Mouse (Mus musculus): ENCODE data around the gene Hmga1. TPM values are rescaled to one million over a fixed set of nuclear protein-coding genes. Genes with fewer than 3 reads are reported as not detected.

Hmga1 gene
- polyA plus RNA-seq, 1 experiment from 2014 or later: 134 TPM

DNA sequence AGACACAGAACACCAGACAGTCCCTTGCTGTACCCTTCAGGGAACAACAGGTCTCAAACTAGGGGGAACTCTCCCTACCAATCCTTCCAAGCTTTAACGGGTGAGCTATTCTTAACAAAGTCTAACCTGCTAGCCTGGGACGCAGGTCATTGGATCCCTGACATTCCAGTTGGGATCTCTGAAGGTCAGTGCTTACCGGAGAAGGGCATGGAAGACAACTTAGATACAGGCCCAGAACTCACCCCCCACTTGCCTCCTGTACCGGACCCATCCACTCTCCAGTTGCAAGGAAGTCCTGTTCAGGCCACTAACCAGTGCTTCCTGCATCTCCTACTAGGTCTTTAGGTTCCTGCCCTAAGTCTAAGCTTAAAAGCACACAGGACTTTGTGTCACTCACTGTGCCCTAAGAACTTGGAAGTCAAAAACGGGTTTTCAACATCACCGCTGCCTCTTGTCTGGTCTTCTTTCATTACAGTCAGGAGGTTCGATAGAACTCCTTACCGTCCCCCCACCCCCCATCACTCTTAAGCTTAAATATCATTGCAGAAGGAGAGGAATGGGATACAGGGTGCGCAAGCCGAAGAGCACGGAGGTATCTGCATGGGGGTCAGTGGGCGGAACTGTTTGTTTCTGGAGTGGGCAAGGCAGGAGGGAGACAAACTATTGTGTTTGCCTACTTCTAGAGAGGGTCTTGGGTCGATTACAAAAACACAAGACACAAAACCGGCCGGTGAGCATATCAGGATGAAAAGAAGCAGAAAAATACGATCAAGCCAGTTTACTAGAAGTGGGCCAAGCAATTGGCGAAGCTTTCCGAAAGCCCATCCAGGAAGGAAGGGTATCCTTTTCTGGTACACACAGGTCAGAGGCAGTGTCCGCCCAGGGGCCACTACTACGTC is 2.0 kb upstream of the Hmga1 start:
- H3K27ac ChIP-seq (replicated peaks; ENCODE audit: low read depth, low read length): no peak overlapping the region
- peaks cover 30% of the 10 kb centered on the region for H3K4me1 ChIP-seq (ENCODE audit: control insufficient read depth, insufficient read depth, low read length)
- no peak for DNase-seq
- H3K9me3 ChIP-seq (ENCODE audit: control insufficient read depth, low read length): no peaks in the 10 kb centered on the region
- no peaks in the 10 kb centered on the region for H3K36me3 ChIP-seq (ENCODE audit: control insufficient read depth, insufficient read depth, low read length)
- H3K9ac ChIP-seq (replicated peaks; ENCODE audit: low read length): no peak overlapping the region
- H3K4me2 ChIP-seq (ENCODE audit: low read length): peak overlapping the region; percentile 82; the same call in 1 of the 2 replicates
- no peak for ATAC-seq (ENCODE audit: low FRiP score, low TSS enrichment)
- peaks cover 6% of the 10 kb centered on the region; the same call in 1 of the 2 replicates for H3K27me3 ChIP-seq (ENCODE audit: control insufficient read depth, insufficient read depth, low read length)
- no peak overlapping the region for H3K4me3 ChIP-seq (replicated peaks; ENCODE audit: low read depth, low read length)
- 45% methylated on average over 20 of the region's 20 CpGs for WGBS

GRCm38 (mm10) chr17:27555075-27555511 is 1.2 kb upstream of the Hmga1 start:
- Histone ChIP-seq H3K36me3 (ENCODE audit: control insufficient read depth, insufficient read depth, low read length) (no peaks in the 10 kb centered on the region), H3K9me3 (ENCODE audit: control insufficient read depth, low read length) (no peaks in the 10 kb centered on the region), H3K4me1 (ENCODE audit: control insufficient read depth, insufficient read depth, low read length) (peaks cover 30% of the 10 kb centered on the region), H3K27ac (replicated peaks; ENCODE audit: low read depth, low read length) (no peak overlapping the region; the same call in 1 of the 2 replicates), H3K27me3 (ENCODE audit: control insufficient read depth, insufficient read depth, low read length) (peaks cover 6% of the 10 kb centered on the region; the same call in 1 of the 2 replicates), H3K9ac (replicated peaks; ENCODE audit: low read length) (no peak overlapping the region), H3K4me3 (replicated peaks; ENCODE audit: low read depth, low read length) (peak overlapping the region; percentile 71), H3K4me2 (ENCODE audit: low read length) (peak overlapping the region; percentile 82)
- DNase-seq: peak; percentile 64
- peak; percentile 22; the same call in 1 of the 2 replicates for ATAC-seq (ENCODE audit: low FRiP score, low TSS enrichment)
- WGBS: 0% methylated on average over 27 of the region's 39 CpGs

DNA sequence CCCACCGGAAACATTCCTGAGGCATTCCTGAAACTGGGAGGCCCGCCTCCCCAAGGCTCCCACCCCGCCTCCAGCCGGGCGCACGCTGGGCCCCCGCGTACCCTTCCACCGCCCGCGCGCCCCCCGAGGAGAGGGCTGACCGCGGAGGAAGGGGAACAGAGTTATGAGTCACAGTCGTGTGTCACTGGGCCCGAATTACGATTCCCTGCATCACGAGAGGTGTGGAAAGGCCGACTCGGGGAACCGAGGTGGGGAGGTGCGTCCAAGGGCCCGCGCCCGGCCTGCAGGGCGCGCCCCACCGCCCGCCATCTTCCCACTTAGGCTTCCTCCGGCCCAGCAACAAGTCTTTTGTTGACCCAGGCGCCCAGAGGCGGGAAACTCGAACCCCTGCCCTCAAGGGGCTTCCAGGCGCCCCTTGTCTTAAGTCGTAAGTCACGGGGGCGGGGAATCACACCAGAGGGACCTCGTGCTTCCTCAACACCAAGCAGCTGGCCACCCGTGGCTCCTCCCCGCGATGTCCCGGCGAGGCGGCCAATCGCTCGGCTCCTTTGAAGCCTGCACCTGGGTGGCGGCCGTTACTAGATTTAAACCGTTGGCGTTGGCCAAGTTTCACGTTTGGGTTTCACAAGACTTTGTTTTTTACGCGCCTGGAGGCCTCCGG is 655 bp upstream of the Hmga1 start:
- Histone ChIP-seq H3K4me2 (ENCODE audit: low read length) (peak overlapping the region; percentile 82), H3K9ac (replicated peaks; ENCODE audit: low read length) (no peak overlapping the region), H3K4me1 (ENCODE audit: control insufficient read depth, insufficient read depth, low read length) (peaks cover 30% of the 10 kb centered on the region), H3K9me3 (ENCODE audit: control insufficient read depth, low read length) (no peaks in the 10 kb centered on the region), H3K27ac (replicated peaks; ENCODE audit: low read depth, low read length) (peak overlapping the region; percentile 93), H3K36me3 (ENCODE audit: control insufficient read depth, insufficient read depth, low read length) (no peaks in the 10 kb centered on the region), H3K4me3 (replicated peaks; ENCODE audit: low read depth, low read length) (peak overlapping the region; percentile 71), H3K27me3 (ENCODE audit: control insufficient read depth, insufficient read depth, low read length) (peaks cover 6% of the 10 kb centered on the region; the same call in 1 of the 2 replicates)
- ATAC-seq (ENCODE audit: low FRiP score, low TSS enrichment) (peak; percentile 18; the same call in 1 of the 2 replicates), DNase-seq (peak; percentile 65)
- WGBS: under 1% methylated on average over 55 of the region's 55 CpGs

DNA sequence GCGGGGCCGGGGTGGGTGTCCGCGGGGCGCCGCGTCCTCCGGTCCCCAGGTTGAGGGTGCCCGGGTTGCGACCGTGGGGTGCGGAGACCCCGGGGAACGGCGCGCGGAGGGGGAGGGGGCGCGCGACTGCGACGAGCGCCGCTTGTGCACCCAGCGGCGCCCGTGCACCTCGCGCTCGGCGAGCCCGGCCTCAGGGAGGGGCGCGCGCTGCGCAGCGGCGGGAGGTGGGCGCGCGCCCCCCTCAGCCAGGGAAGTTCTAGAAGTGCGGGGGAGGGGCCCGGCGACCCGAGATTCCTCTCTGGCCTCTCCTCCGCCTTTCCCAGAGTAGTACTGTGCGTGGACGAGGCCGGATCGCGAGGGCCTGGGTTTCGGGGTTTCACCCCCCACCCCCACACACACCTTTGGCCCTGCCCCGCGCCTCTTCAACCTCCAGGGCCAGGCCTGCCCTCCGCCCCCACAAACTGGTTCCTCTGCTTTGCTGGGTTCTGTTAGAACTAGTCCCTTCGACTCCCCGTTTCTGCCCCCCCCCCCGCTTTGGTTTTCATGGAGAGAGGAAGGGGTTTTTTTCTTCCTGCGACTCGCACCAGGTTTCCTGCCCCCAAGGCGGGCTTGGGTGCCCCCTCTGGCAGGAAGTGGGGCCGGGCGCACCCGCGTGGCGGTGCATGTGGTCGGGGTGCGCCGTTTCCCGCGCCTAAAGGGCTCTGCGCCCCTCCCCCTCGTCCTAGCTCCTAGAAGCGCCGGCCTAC is 1.1 kb downstream of the Hmga1 start:
- Histone ChIP-seq H3K27ac (replicated peaks; ENCODE audit: low read depth, low read length) (peak overlapping the region; percentile 93), H3K9me3 (ENCODE audit: control insufficient read depth, low read length) (no peaks in the 10 kb centered on the region), H3K27me3 (ENCODE audit: control insufficient read depth, insufficient read depth, low read length) (peaks cover 6% of the 10 kb centered on the region; the same call in 1 of the 2 replicates), H3K4me2 (ENCODE audit: low read length) (peak overlapping the region; percentile 82), H3K4me3 (replicated peaks; ENCODE audit: low read depth, low read length) (peak overlapping the region; percentile 71), H3K36me3 (ENCODE audit: control insufficient read depth, insufficient read depth, low read length) (0 out of 2 replicates have a peak, but pooled peaks cover 5% of the 10 kb centered on the region), H3K4me1 (ENCODE audit: control insufficient read depth, insufficient read depth, low read length) (peaks cover 30% of the 10 kb centered on the region), H3K9ac (replicated peaks; ENCODE audit: low read length) (peak overlapping the region; percentile 90)
- ATAC-seq (ENCODE audit: low FRiP score, low TSS enrichment) (peak; percentile 18), DNase-seq (peak; percentile 81)
- under 1% methylated on average over 69 of the region's 75 CpGs for WGBS

DNA sequence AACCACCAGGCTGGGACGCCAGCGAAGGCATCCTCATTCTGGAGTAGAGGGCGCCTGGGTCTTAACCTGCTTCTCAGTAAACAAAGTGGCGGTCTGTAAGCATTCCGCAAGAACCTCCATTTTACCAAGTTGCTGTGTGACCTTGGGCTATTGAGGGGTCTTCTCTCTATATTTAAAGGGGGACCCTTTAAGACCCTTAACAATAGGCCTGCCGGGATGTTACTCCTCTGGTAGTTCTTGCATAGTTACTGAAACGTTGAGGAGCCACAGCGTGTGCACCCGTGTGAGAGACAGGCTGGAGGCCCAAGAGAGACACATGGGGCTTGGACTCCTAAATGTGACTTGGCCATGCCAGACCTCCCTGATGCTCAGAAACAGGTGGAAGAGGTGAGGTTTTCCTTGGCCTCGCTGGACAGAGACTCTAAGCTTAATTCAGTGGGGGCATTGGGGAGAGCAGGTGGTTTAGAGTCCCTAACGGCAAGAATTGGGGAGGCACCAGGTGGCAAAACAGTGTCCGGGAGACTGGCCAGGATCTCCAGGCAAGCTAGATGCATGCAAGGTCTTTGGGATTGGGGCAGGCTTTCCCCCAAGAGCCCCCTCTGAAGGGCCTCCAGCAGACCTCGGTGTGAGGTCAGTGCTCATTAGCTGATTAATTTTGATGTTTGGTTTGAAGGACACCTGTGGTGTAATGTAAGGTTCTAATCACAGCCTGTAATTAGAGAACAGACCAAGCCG is 1.8 kb downstream of the Hmga1 start:
- 0 out of 2 replicates have a peak overlapping the region, but pooled peaks have one; percentile 93 for H3K27ac ChIP-seq (replicated peaks; ENCODE audit: low read depth, low read length)
- peak overlapping the region; percentile 90 for H3K9ac ChIP-seq (replicated peaks; ENCODE audit: low read length)
- DNase-seq (no peak), ATAC-seq (ENCODE audit: low FRiP score, low TSS enrichment) (no peak)
- 3% methylated on average over 14 of the region's 14 CpGs for WGBS
- 0 out of 2 replicates have a peak, but pooled peaks cover 5% of the 10 kb centered on the region for H3K36me3 ChIP-seq (ENCODE audit: control insufficient read depth, insufficient read depth, low read length)
- no peaks in the 10 kb centered on the region for H3K9me3 ChIP-seq (ENCODE audit: control insufficient read depth, low read length)
- H3K4me3 ChIP-seq (replicated peaks; ENCODE audit: low read depth, low read length): peak overlapping the region; percentile 71
- peaks cover 30% of the 10 kb centered on the region for H3K4me1 ChIP-seq (ENCODE audit: control insufficient read depth, insufficient read depth, low read length)
- peak overlapping the region; percentile 82 for H3K4me2 ChIP-seq (ENCODE audit: low read length)
- H3K27me3 ChIP-seq (ENCODE audit: control insufficient read depth, insufficient read depth, low read length): peaks cover 6% of the 10 kb centered on the region; the same call in 1 of the 2 replicates

- Histone ChIP-seq H3K4me1 (ENCODE audit: control insufficient read depth, insufficient read depth, low read length) (peaks cover 30% of the 10 kb centered on the region), H3K9ac (replicated peaks; ENCODE audit: low read length) (no peak overlapping the region; the same call in 1 of the 2 replicates), H3K4me3 (replicated peaks; ENCODE audit: low read depth, low read length) (no peak overlapping the region; the same call in 1 of the 2 replicates), H3K27me3 (ENCODE audit: control insufficient read depth, insufficient read depth, low read length) (peaks cover 6% of the 10 kb centered on the region; the same call in 1 of the 2 replicates), H3K27ac (replicated peaks; ENCODE audit: low read depth, low read length) (no peak overlapping the region), H3K9me3 (ENCODE audit: control insufficient read depth, low read length) (no peaks in the 10 kb centered on the region), H3K36me3 (ENCODE audit: control insufficient read depth, insufficient read depth, low read length) (0 out of 2 replicates have a peak, but pooled peaks cover 7% of the 10 kb centered on the region), H3K4me2 (ENCODE audit: low read length) (peak overlapping the region; percentile 82)
- WGBS: 9% methylated on average over 5 of the region's 5 CpGs
- DNase-seq: no peak
- ATAC-seq (ENCODE audit: low FRiP score, low TSS enrichment): no peak
Observed at GRCm38 (mm10) chr17:27558845-27559244, 2.5 kb downstream of the Hmga1 start.

- H3K4me1 ChIP-seq (ENCODE audit: control insufficient read depth, insufficient read depth, low read length): peaks cover 33% of the 10 kb centered on the region
- WGBS: 66% methylated on average over 10 of the region's 12 CpGs
- H3K27me3 ChIP-seq (ENCODE audit: control insufficient read depth, insufficient read depth, low read length): peaks cover 6% of the 10 kb centered on the region; the same call in 1 of the 2 replicates
- DNase-seq: no peak
- H3K36me3 ChIP-seq (ENCODE audit: control insufficient read depth, insufficient read depth, low read length): 0 out of 2 replicates have a peak, but pooled peaks cover 8% of the 10 kb centered on the region
- no peaks in the 10 kb centered on the region for H3K9me3 ChIP-seq (ENCODE audit: control insufficient read depth, low read length)
- no peak for ATAC-seq (ENCODE audit: low FRiP score, low TSS enrichment)
- no peak overlapping the region for H3K9ac ChIP-seq (replicated peaks; ENCODE audit: low read length)
- no peak overlapping the region for H3K4me2 ChIP-seq (ENCODE audit: low read length)
- H3K27ac ChIP-seq (replicated peaks; ENCODE audit: low read depth, low read length): no peak overlapping the region
- no peak overlapping the region for H3K4me3 ChIP-seq (replicated peaks; ENCODE audit: low read depth, low read length)
Observed at GRCm38 (mm10) chr17:27559596-27559995, 3.3 kb downstream of the Hmga1 start.

All from midbrain, embryonic 14.5 days (tissue).